Mouse (Mus musculus): ENCODE data around the gene Lhx6.

DNA sequence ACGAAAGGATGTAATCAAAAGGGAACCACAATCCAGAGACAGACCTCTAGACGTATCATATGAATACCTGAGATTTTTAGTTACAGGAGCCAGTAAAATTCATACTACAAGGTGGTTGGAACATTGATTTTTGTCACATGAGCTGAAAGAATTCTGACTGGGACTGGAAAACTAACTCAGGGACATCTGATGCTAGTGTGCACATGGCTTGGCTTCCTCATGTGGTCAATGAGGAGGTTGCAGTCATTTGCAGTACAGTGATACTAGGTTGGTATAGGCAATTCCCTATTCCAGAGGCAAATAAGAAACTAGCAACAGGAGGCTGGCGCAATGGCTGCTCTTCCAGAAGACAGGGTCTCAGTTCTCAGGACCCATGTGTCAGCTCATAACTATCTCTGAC is 7.4 kb upstream of the Lhx6 start:
- no peak for TF ChIP-seq POLR2A (IDR thresholded peaks at IDR 0.05; ENCODE audit: low read depth, low read length)
- TF ChIP-seq CTCF (conservative IDR thresholded peaks at IDR 0.05 in 1 of 2, IDR thresholded peaks at IDR 0.05 in 1 of 2; ENCODE audit: low read depth in 2 of 2, low read length in 2 of 2) = no peak
- no peak for TF ChIP-seq MAFK (IDR thresholded peaks at IDR 0.05; ENCODE audit: insufficient replicate concordance, low read length)
- TF ChIP-seq CHD2 (IDR thresholded peaks at IDR 0.05; ENCODE audit: low read length) = no peak
- no peak for TF ChIP-seq ZNF384 (IDR thresholded peaks at IDR 0.05; ENCODE audit: low read depth, low read length)
- TF ChIP-seq USF1 (IDR thresholded peaks at IDR 0.05; ENCODE audit: low read depth, low read length) = no peak
- no peak for TF ChIP-seq PAX5 (IDR thresholded peaks at IDR 0.05; ENCODE audit: low read length)
- no peak for TF ChIP-seq HCFC1 (IDR thresholded peaks at IDR 0.05; ENCODE audit: low read depth, low read length)
- no peak for TF ChIP-seq MYC (IDR thresholded peaks at IDR 0.05; ENCODE audit: low read depth, low read length)
- no peak for TF ChIP-seq GABPA (IDR thresholded peaks at IDR 0.05; ENCODE audit: insufficient replicate concordance, low read depth, low read length)
- TF ChIP-seq TCF12 (IDR thresholded peaks at IDR 0.05; ENCODE audit: low read depth, low read length) = no peak
- no peak for TF ChIP-seq SMC3 (IDR thresholded peaks at IDR 0.05; ENCODE audit: low read depth, low read length)

All from CH12.LX (cell line).